Mouse (Mus musculus) cerebellum, adult 2 months (tissue): ENCODE measurements at regions not wholly inside any gene's neighbourhood (a gene's known extent, or its start where the extent isn't known, plus 50 kb on each side); places are given as distances from the start of the nearest gene placed in this dataset.

Experiments used
- CTCF ChIP-seq: fragments of 200-500 bp; IDR thresholded peaks from 2 replicates; pipeline ENCODE4 v1.5.1; 2011; ENCODE audit warnings: low read depth, mild to moderate bottlenecking, control low read depth, low read length, moderate library complexity, borderline replicate concordance; ENCODE audit not compliant: insufficient read depth
- POLR2A ChIP-seq: fragments of 200-500 bp; IDR thresholded peaks from 2 replicates; pipeline ENCODE4 v1.6.1; 2011; ENCODE audit warnings: low read length, control low read depth, borderline replicate concordance; ENCODE audit not compliant: insufficient read depth

DNA sequence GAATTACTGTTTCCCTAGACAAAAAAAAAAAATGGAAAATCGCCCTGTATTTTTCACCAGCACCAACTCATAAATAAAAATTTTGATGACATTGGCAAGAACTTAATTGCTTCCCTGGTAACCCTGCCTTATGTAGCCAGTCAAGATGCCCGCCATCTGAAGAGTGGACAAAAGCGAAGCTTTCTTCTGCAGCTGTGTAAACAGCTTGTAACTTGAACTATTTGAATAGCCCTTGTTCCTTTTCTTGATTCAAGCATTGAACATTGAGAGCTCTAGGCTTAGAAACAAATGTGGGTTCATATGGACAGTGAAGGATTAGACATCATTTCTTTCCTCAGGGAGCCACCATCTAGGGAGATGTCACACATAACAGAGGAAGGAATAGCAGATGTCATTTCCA is 52.9 kb upstream of the Arhgap24 start:
- no peak for TF ChIP-seq POLR2A
- TF ChIP-seq CTCF: no peak
